Mouse (Mus musculus): ENCODE data around the gene Tex29. TPM values are rescaled to one million over a fixed set of nuclear protein-coding genes. Genes with fewer than 3 reads are reported as not detected.

The Tex29 gene
- polyA plus RNA-seq, 1 experiment, result not detected

DNA sequence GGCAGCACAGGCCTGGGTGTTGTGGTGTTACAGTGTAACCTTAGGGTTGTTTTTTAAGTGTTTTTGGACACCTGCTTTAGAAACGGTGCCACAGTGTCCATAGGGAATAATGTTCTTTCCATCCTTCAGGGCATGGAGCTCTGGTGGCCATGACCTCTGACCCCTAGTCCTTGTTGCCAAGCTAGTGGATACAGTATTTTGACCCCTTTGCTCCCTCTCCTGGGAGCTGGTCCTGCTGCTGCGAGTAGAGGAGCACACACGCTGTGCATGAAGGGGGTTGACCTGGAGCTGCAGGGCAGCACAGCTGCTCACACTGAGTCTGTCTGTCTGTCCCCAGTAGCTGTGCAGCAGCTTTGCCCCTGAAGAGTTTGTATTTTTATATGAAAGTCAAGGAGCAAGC, 14.5 kb upstream of the Tex29 start:
- H3K27me3 ChIP-seq (ENCODE audit: control insufficient read depth), result no peaks in the 10 kb centered on the region
- no peak for TF ChIP-seq GATA1 (IDR thresholded peaks at IDR 0.05; ENCODE audit: low read length)
- no peak for TF ChIP-seq TAL1 (IDR thresholded peaks at IDR 0.05; ENCODE audit: low read length)
- H3K9me3 ChIP-seq (ENCODE audit: control insufficient read depth, low read length), result no peaks in the 10 kb centered on the region
- H3K4me1 ChIP-seq (ENCODE audit: control insufficient read depth), result no peaks in the 10 kb centered on the region
- H3K36me3 ChIP-seq (ENCODE audit: control insufficient read depth), result peaks cover 51% of the 10 kb centered on the region
- no peak overlapping the region for H3K4me3 ChIP-seq (replicated peaks)

DNA sequence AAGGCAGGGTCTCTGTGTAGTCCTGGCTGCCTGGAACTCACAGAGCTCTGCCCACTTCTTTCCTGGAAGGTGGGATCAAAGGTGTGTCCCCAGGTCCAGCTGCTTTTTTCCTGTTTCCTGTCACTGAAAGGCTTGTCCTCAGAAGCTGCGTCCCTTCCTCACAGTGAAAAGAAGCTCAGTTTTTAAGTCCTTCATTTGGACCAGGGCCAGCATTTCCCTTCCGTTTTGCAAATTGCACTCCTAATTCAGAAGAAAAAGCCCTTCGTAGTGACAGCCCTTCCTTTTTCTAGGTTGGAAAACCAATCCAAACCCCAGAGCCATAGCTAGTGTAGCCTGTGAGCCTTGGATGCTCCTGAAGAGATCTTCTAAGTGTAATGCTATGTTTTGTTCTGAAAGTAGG, 13.0 kb upstream of the Tex29 start:
- H3K4me3 ChIP-seq (replicated peaks), result no peak overlapping the region
- H3K27me3 ChIP-seq (ENCODE audit: control insufficient read depth), result no peaks in the 10 kb centered on the region
- TF ChIP-seq GATA1 (IDR thresholded peaks at IDR 0.05; ENCODE audit: low read length), result no peak
- TF ChIP-seq TAL1 (IDR thresholded peaks at IDR 0.05; ENCODE audit: low read length), result no peak
- H3K36me3 ChIP-seq (ENCODE audit: control insufficient read depth), result peaks cover 48% of the 10 kb centered on the region
- no peaks in the 10 kb centered on the region for H3K4me1 ChIP-seq (ENCODE audit: control insufficient read depth)
- H3K9me3 ChIP-seq (ENCODE audit: control insufficient read depth, low read length), result no peaks in the 10 kb centered on the region

DNA sequence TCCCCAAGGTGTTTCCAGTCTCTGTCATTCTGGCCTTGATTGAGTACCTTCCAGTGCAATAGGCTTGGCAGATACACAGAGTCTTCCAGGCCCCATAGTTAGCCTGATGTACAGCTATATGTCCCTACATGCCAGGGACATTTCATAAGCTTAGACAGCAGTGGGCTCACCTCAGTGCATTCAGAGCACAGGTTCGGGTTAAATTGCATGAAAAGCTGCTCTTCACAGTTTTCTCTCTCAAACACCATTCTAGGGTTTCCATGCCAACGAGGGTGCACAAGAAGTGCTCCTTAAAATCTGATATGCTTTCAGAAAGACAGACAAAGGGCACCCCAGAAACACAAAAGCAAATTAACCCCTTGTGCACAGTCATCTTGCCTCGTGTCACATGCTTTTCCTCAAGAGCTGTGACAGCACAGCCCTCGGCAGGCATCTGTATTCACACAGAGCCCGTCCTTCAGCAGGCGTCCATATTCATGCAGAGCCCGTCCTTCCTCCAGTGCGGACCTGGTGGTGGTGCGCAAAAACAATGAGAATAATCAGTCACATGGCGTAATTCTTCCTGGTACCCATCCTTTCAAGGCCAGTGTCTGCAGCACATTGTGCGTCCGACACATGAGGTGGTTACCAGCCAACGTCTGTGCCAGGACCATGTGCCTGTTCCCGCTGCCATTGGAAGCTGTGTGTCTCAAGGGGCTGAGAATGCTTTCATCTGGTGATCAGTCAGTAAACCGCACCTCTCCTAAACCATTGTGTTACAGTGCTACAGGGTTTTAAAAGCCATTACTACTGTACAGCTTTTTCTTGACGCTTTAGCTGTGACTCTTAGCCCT, 9.8 kb upstream of the Tex29 start:
- Histone ChIP-seq H3K9me3 (ENCODE audit: control insufficient read depth, low read length) (no peaks in the 10 kb centered on the region), H3K4me1 (ENCODE audit: control insufficient read depth) (no peaks in the 10 kb centered on the region), H3K36me3 (ENCODE audit: control insufficient read depth) (peaks cover 48% of the 10 kb centered on the region), H3K4me3 (replicated peaks) (no peak overlapping the region), H3K27me3 (ENCODE audit: control insufficient read depth) (no peaks in the 10 kb centered on the region)
- no peak for TF ChIP-seq TAL1 (IDR thresholded peaks at IDR 0.05; ENCODE audit: low read length)
- TF ChIP-seq GATA1 (IDR thresholded peaks at IDR 0.05; ENCODE audit: low read length), result no peak

DNA sequence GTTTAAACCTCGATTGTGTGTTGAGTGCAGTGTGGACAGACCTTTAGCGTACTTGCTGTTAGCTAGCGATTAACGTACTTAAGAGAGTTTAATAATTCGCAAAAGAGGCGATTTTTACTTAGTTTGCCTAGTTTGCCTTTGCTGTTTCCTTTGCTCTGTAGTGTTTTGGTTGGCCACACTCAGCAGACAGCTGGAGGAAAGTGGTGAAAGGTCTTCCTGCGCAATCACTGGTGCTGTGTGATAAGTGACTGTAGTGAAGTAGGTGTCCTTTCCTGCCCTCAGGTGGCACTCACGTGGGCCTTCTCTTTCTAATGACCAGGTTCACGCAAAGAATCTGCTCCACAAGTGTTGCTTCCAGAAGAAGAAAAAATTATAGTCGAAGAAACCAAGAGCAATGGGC, 9.1 kb upstream of the Tex29 start:
- Histone ChIP-seq H3K36me3 (ENCODE audit: control insufficient read depth) (peaks cover 45% of the 10 kb centered on the region), H3K27me3 (ENCODE audit: control insufficient read depth) (no peaks in the 10 kb centered on the region), H3K9me3 (ENCODE audit: control insufficient read depth, low read length) (no peaks in the 10 kb centered on the region), H3K4me3 (replicated peaks) (no peak overlapping the region), H3K4me1 (ENCODE audit: control insufficient read depth) (no peaks in the 10 kb centered on the region)
- TF ChIP-seq TAL1 (IDR thresholded peaks at IDR 0.05; ENCODE audit: low read length) (no peak), GATA1 (IDR thresholded peaks at IDR 0.05; ENCODE audit: low read length) (no peak)

DNA sequence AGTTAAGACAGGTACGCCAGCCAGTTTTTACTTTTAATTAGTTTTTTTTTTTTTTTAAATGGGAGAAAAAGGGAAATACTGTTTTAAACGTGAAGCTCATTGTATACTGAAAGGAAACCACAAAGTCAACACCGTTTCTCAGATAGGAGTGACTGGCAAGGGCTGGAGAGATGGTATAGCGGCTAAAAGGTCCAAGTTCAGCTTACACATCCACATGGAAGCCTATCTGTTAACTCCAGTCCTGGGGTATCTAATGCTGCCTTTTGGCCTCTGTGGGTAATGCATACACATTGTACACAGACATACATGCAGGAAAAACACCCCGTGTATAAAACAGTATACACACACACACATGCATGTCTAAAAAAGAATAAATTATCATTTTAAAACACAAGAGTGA, 8.3 kb upstream of the Tex29 start:
- Histone ChIP-seq H3K9me3 (ENCODE audit: control insufficient read depth, low read length) (no peaks in the 10 kb centered on the region), H3K27me3 (ENCODE audit: control insufficient read depth) (no peaks in the 10 kb centered on the region), H3K36me3 (ENCODE audit: control insufficient read depth) (peaks cover 42% of the 10 kb centered on the region), H3K4me1 (ENCODE audit: control insufficient read depth) (no peaks in the 10 kb centered on the region), H3K4me3 (replicated peaks) (no peak overlapping the region)
- no peak for TF ChIP-seq TAL1 (IDR thresholded peaks at IDR 0.05; ENCODE audit: low read length)
- TF ChIP-seq GATA1 (IDR thresholded peaks at IDR 0.05; ENCODE audit: low read length), result no peak

DNA sequence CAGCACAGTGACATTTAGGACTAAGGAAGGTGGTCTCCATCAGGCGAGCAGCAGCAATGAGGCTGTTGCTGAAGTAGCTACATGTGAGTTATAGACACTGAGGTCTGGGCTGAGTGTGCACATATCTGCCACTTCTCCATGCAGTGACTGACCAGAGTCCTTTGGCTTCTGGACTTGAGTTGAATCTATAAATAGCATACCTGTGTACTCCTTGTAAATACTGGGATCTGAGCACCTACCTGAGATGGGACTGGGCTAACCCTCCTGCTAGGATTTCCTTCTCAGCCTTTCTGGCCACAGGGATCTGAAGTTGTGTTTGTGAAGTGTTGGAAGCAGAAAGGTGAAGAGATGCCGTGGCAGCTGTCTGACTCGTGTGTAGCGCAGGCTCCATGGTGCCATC, 7.1 kb upstream of the Tex29 start:
- Histone ChIP-seq H3K4me1 (ENCODE audit: control insufficient read depth) (no peaks in the 10 kb centered on the region), H3K36me3 (ENCODE audit: control insufficient read depth) (peaks cover 39% of the 10 kb centered on the region), H3K4me3 (replicated peaks) (no peak overlapping the region), H3K9me3 (ENCODE audit: control insufficient read depth, low read length) (no peaks in the 10 kb centered on the region), H3K27me3 (ENCODE audit: control insufficient read depth) (no peaks in the 10 kb centered on the region)
- TF ChIP-seq GATA1 (IDR thresholded peaks at IDR 0.05; ENCODE audit: low read length), result no peak
- TF ChIP-seq TAL1 (IDR thresholded peaks at IDR 0.05; ENCODE audit: low read length), result no peak

DNA sequence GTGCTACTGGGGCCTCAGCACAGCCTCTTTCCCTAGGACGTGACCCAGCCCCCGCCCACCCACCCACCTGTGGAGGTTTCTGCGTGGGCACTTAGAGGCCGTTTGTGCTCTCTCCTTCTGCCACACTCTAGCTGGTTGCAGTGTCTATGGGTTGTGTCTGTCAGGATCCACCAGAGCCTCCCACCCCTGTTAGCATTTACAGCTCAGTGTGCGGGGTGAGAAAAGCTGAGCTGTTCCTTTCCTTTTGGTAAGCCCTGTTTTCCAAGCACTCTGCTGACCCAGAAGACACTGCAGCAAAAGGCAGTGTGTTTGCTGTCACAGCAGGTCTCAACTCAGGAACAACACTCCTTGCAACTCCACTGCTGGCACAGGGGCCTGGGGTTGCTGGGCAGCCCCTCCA, 6.1 kb upstream of the Tex29 start:
- Histone ChIP-seq H3K4me1 (ENCODE audit: control insufficient read depth) (no peaks in the 10 kb centered on the region), H3K36me3 (ENCODE audit: control insufficient read depth) (peaks cover 33% of the 10 kb centered on the region), H3K4me3 (replicated peaks) (no peak overlapping the region), H3K27me3 (ENCODE audit: control insufficient read depth) (no peaks in the 10 kb centered on the region), H3K9me3 (ENCODE audit: control insufficient read depth, low read length) (no peaks in the 10 kb centered on the region)
- no peak for TF ChIP-seq TAL1 (IDR thresholded peaks at IDR 0.05; ENCODE audit: low read length)
- no peak for TF ChIP-seq GATA1 (IDR thresholded peaks at IDR 0.05; ENCODE audit: low read length)

DNA sequence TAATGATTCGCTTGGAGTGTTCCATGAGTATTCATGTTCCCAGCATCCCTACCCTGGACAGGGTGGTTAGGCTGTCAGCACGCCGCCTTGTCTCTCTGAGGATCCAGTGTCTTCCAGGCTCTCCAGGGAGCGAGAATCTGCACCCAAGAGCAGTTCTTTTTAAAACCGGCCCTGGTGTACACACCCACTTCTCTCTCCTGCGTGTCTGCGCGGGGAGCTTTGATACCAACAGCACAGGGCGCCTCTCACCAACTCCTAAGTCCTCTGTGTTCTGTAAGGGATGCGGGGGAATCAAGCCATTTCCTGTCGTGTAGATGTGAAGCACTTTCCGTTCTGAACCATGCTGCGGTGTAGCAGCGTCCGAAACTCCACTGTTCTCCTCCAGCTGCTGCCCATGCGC, 5.6 kb upstream of the Tex29 start:
- H3K27me3 ChIP-seq (ENCODE audit: control insufficient read depth), result no peaks in the 10 kb centered on the region
- H3K4me1 ChIP-seq (ENCODE audit: control insufficient read depth), result no peaks in the 10 kb centered on the region
- H3K4me3 ChIP-seq (replicated peaks), result no peak overlapping the region
- TF ChIP-seq TAL1 (IDR thresholded peaks at IDR 0.05; ENCODE audit: low read length) (no peak), GATA1 (IDR thresholded peaks at IDR 0.05; ENCODE audit: low read length) (no peak)
- H3K36me3 ChIP-seq (ENCODE audit: control insufficient read depth), result peaks cover 33% of the 10 kb centered on the region
- H3K9me3 ChIP-seq (ENCODE audit: control insufficient read depth, low read length), result no peaks in the 10 kb centered on the region

DNA sequence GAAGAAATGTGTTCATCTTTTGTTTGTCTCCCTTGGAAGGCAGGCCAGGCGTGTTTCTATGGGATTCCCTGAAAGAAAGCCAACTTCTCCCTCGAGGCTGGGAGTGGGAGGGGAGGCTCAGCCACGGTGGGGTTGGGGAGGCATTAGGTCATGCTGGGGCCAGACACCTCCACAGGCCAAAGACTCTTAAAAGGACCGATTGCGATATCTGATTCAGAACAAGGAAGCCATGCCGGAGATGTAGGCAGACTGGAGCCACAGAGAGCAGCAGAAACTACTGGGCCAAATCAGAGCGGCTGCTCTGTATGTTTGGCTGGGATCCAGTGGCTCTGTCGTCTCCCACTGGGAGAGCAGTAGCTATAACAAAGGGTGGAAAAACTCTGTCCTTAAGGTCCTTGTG, 1.3 kb downstream of the Tex29 start:
- Histone ChIP-seq H3K27me3 (ENCODE audit: control insufficient read depth) (no peaks in the 10 kb centered on the region), H3K36me3 (ENCODE audit: control insufficient read depth) (no peaks in the 10 kb centered on the region), H3K4me3 (replicated peaks) (no peak overlapping the region), H3K9me3 (ENCODE audit: control insufficient read depth, low read length) (no peaks in the 10 kb centered on the region), H3K4me1 (ENCODE audit: control insufficient read depth) (no peaks in the 10 kb centered on the region)
- TF ChIP-seq GATA1 (IDR thresholded peaks at IDR 0.05; ENCODE audit: low read length) (no peak), TAL1 (IDR thresholded peaks at IDR 0.05; ENCODE audit: low read length) (no peak)

DNA sequence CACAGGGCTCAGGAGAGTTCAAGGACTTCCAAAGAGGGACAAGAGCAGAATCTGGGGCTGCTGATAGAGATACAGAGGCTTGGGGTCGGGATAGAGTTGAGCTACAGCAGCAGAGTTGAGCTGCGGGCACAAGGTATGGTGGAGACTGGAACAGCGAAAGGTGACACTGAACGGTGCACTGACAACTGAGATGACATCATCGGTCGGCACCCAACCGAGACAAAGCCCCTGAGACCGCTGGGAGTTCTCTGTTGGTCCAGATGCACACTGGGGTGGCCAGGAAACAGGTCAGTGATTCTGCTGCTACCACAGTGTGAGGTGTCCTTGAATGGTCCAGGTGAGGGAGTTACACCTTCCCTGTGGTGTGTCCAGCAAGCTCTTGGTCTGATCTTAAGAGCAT, 2.5 kb downstream of the Tex29 start:
- Histone ChIP-seq H3K36me3 (ENCODE audit: control insufficient read depth) (no peaks in the 10 kb centered on the region), H3K4me1 (ENCODE audit: control insufficient read depth) (no peaks in the 10 kb centered on the region), H3K4me3 (replicated peaks) (no peak overlapping the region), H3K27me3 (ENCODE audit: control insufficient read depth) (no peaks in the 10 kb centered on the region), H3K9me3 (ENCODE audit: control insufficient read depth, low read length) (no peaks in the 10 kb centered on the region)
- TF ChIP-seq TAL1 (IDR thresholded peaks at IDR 0.05; ENCODE audit: low read length) (no peak), GATA1 (IDR thresholded peaks at IDR 0.05; ENCODE audit: low read length) (no peak)
